Mouse (Mus musculus) forebrain, embryonic 15.5 days (tissue): ENCODE data around the gene Gabrg3. TPM values are rescaled to one million over a fixed set of nuclear protein-coding genes. Genes with fewer than 3 reads are reported as not detected.

Experiments
- ATAC-seq: fragments of 200-750 bp; cut with Nextera tagmentation; replicated peaks from 2 replicates; pipeline ENCODE4 v1.8.0; 2017; ENCODE audit warnings: mild to moderate bottlenecking, moderate TSS enrichment, moderate library complexity
- H3K27ac ChIP-seq: fragments of 300-500 bp; sonication (generic); replicated peaks from 2 replicates; pipeline ENCODE4 v1.5.1; 2015; ENCODE audit warnings: mild to moderate bottlenecking, inconsistent platforms
- H3K27me3 ChIP-seq: fragments of 300-500 bp; sonication (generic); 2 replicates; pipeline ENCODE4 v1.6.1; 2015; ENCODE audit warnings: inconsistent platforms
- H3K36me3 ChIP-seq: fragments of 300-500 bp; sonication (generic); 2 replicates; pipeline ENCODE4 v1.6.1; 2015; ENCODE audit warnings: mild to moderate bottlenecking, inconsistent platforms
- H3K4me1 ChIP-seq: fragments of 300-500 bp; sonication (generic); 2 replicates; pipeline ENCODE4 v1.6.1; 2015; ENCODE audit warnings: inconsistent platforms
- H3K4me2 ChIP-seq: fragments of 300-500 bp; sonication (generic); replicated peaks from 2 replicates; pipeline ENCODE4 v1.6.1; 2015; ENCODE audit warnings: mild to moderate bottlenecking, inconsistent platforms
- H3K4me3 ChIP-seq: fragments of 300-500 bp; sonication (generic); 2 replicates; pipeline ENCODE4 v1.5.1; 2015; ENCODE audit warnings: mild to moderate bottlenecking, inconsistent platforms
- H3K9ac ChIP-seq: fragments of 300-500 bp; sonication (generic); replicated peaks from 2 replicates; pipeline ENCODE4 v1.6.1; 2015; ENCODE audit warnings: mild to moderate bottlenecking, inconsistent platforms
- H3K9me3 ChIP-seq: fragments of 300-500 bp; sonication (generic); 2 replicates; pipeline ENCODE4 v1.6.1; 2016; ENCODE audit warnings: inconsistent platforms
- WGBS: fragments of 180-500 bp; shearing (Covaris S2); methylation state at CpG from one replicate; pipeline ENCODE4 v1.1.7; 2015; ENCODE audit warnings: mixed read lengths; 5-methylcytosine and 5-hydroxymethylcytosine counted together
- polyA plus RNA-seq: library from polyadenylated mRNA; unstranded; fragments of >200 nt; fragmentation: Nextera tagmentation; extraction: Ambion mirVana; gene quantifications from 2 replicates; pipeline ENCODE4 v1.2.1, GENCODE M21; 2015

Gene Gabrg3
- polyA plus RNA-seq, 1 experiment from 2014 or later = 4.7 TPM

GRCm38 (mm10) chr7:57000585-57001261 is 386.3 kb downstream of the Gabrg3 start:
- Histone ChIP-seq H3K9ac (no peak overlapping the region), H3K27me3 (no peaks in the 10 kb centered on the region), H3K27ac (no peak overlapping the region), H3K4me1 (no peaks in the 10 kb centered on the region), H3K4me2 (no peak overlapping the region), H3K4me3 (no peak overlapping the region), H3K9me3 (no peaks in the 10 kb centered on the region), H3K36me3 (no peaks in the 10 kb centered on the region)
- no peak for ATAC-seq
- 88% methylated on average over 3 of the region's 3 CpGs for WGBS

- ATAC-seq = no peak
- H3K27me3 ChIP-seq = no peaks in the 10 kb centered on the region
- no peak overlapping the region for H3K4me3 ChIP-seq
- no peak overlapping the region for H3K4me2 ChIP-seq
- no peaks in the 10 kb centered on the region for H3K4me1 ChIP-seq
- no peak overlapping the region for H3K9ac ChIP-seq
- WGBS = 95% methylated on average over 2 of the region's 2 CpGs
- H3K9me3 ChIP-seq = no peaks in the 10 kb centered on the region
- no peak overlapping the region for H3K27ac ChIP-seq
- no peaks in the 10 kb centered on the region for H3K36me3 ChIP-seq
Measured at GRCm38 (mm10) chr7:56997713-56998624, 389.0 kb downstream of the Gabrg3 start.

GRCm38 (mm10) chr7:56946398-56946797 is 440.6 kb downstream of the Gabrg3 start:
- 0 out of 2 replicates have a peak, but pooled peaks have one; percentile 68 for ATAC-seq
- WGBS = 80% methylated on average over 2 of the region's 2 CpGs
- no peak overlapping the region for H3K4me2 ChIP-seq

GRCm38 (mm10) chr7:56941606-56942005 is 445.4 kb downstream of the Gabrg3 start:
- Histone ChIP-seq H3K36me3 (no peaks in the 10 kb centered on the region), H3K27ac (no peak overlapping the region), H3K9me3 (no peaks in the 10 kb centered on the region), H3K4me3 (no peak overlapping the region), H3K4me1 (no peaks in the 10 kb centered on the region), H3K9ac (no peak overlapping the region), H3K27me3 (no peaks in the 10 kb centered on the region), H3K4me2 (no peak overlapping the region)
- WGBS = 87% methylated on average over 2 of the region's 2 CpGs
- no peak for ATAC-seq

More at GRCm38 (mm10) chr7:56946398-56946797, 440.6 kb downstream of the Gabrg3 start:
- Histone ChIP-seq H3K9me3 (no peaks in the 10 kb centered on the region), H3K36me3 (no peaks in the 10 kb centered on the region), H3K4me1 (no peaks in the 10 kb centered on the region), H3K4me3 (no peak overlapping the region), H3K9ac (no peak overlapping the region), H3K27me3 (no peaks in the 10 kb centered on the region), H3K27ac (no peak overlapping the region)

DNA sequence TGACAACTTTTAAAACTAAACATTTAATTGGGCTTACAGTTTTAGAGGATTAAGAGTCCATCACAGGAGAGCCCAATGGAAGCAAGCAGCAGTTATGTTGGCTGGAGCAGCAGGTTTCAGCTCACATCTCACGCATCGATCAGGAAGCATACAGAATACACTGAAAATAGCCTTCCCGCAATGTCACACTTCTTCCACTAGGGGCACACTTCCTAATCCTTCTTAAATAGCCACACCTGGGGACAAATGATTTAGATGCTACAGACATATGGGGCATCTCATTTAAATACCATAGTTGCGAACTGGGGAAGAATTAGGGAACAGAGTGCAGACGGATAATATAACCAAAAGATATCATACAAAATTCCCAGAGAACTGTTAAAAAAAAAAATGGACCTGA is 449.0 kb downstream of the Gabrg3 start:
- WGBS = 82% methylated on average over 5 of the region's 5 CpGs
- H3K36me3 ChIP-seq = no peaks in the 10 kb centered on the region
- no peaks in the 10 kb centered on the region for H3K27me3 ChIP-seq
- H3K9ac ChIP-seq = no peak overlapping the region
- H3K4me1 ChIP-seq = no peaks in the 10 kb centered on the region
- no peak for ATAC-seq
- H3K4me2 ChIP-seq = no peak overlapping the region
- H3K9me3 ChIP-seq = no peaks in the 10 kb centered on the region
- H3K4me3 ChIP-seq = no peak overlapping the region
- no peak overlapping the region for H3K27ac ChIP-seq

DNA sequence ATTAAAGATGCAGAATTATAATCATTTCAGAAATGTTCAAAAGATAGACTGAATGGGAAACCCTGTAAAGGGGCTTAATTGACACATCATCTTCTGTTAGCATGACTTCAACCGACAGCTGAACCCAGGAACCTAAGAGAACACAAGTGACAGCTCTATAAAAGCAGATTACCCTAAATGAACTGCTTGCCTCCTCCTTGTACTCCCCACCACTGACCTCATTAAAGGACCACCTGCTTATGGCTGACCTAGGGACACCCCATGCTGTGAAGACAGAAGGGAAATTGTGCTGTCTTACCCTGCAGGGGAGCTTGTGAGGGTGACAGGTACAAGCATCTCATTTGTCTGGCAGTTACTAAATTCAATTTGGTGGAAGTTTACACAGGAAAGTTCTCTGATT is 467.5 kb downstream of the Gabrg3 start:
- Histone ChIP-seq H3K27me3 (no peaks in the 10 kb centered on the region), H3K4me1 (no peaks in the 10 kb centered on the region), H3K27ac (no peak overlapping the region), H3K4me2 (no peak overlapping the region), H3K36me3 (no peaks in the 10 kb centered on the region), H3K4me3 (no peak overlapping the region), H3K9ac (no peak overlapping the region), H3K9me3 (no peaks in the 10 kb centered on the region)
- 39% methylated on average over 1 of the region's 1 CpGs for WGBS
- no peak for ATAC-seq

DNA sequence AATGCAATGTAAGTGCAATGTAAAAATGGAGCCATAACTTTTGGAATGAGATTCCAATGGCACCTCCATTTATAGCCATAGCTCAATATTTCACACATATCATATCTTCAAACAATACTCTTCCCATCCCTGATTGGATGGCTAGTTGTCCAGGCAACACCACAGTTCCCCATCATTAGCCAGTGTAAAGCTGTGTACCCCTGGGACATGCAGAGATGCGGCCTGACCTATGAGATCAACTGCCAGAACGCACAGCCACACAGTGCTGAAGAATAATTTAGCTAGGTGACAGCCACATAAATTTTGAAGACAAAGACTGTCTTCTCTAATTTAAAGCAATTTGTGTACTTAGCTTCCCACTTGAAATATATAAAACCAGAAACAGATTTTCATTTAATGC is 472.1 kb downstream of the Gabrg3 start:
- Histone ChIP-seq H3K4me3 (no peak overlapping the region), H3K36me3 (no peaks in the 10 kb centered on the region), H3K9me3 (no peaks in the 10 kb centered on the region), H3K4me1 (no peaks in the 10 kb centered on the region), H3K27ac (no peak overlapping the region), H3K9ac (no peak overlapping the region), H3K4me2 (no peak overlapping the region), H3K27me3 (no peaks in the 10 kb centered on the region)
- WGBS = 86% methylated on average over 2 of the region's 2 CpGs
- ATAC-seq = no peak

DNA sequence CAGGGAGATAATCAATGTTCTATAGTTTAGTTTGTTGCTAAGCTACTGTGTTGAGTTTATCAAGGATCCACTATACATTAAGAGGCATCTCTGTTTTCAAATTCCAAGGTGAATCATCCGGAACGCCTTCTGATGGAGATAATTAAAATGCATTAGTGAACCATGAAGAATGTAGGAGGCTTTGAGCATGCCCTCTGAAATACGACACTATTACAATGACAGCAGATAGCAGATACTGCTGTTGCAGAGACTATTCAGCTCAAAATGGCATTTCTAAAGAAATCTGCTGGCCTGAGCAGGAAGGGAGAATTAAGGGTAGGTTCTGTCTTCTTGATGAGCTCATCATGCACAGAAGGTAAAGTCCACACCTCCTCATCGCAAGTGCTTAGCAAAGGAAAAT is 487.2 kb downstream of the Gabrg3 start:
- H3K36me3 ChIP-seq = no peaks in the 10 kb centered on the region
- H3K27ac ChIP-seq = no peak overlapping the region
- no peak for ATAC-seq
- WGBS = 59% methylated on average over 4 of the region's 4 CpGs
- H3K4me3 ChIP-seq = no peak overlapping the region
- no peaks in the 10 kb centered on the region for H3K27me3 ChIP-seq
- no peaks in the 10 kb centered on the region for H3K9me3 ChIP-seq
- no peak overlapping the region for H3K4me2 ChIP-seq
- no peak overlapping the region for H3K9ac ChIP-seq
- no peaks in the 10 kb centered on the region for H3K4me1 ChIP-seq

DNA sequence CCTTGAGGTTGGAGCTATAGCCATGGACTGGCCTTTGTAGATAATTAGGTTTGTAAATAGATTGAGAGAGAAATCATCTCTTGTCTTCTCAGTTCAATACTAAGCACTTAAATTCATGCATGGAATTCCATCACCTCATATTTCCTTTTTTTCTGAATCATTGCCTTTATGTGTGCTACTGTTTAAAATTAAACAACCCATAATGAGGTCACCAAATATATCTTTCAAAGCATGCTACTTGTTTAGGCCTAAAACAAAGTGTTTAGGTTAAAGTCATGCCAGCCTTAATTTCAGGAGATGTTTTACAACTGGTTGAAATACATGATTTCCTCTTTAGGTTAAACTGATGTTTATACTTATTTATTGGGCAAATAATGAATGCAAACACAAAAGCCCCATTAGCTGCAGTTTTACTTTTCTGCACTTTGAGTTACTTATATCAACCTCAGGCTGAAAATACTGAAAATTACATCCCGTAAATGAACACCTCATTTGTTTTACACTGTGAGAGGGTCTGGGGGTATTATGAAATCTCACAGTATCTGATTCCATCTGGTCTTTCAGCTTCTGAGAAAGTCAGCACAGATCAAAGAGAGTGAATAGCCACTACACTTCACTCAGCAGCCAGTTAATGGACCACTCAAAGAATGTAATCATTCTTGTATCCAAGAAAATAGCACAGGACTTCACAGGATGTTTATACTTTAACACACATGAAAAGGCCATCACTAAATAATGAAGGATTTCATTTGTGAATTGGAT is 519.5 kb downstream of the Gabrg3 start:
- H3K27ac ChIP-seq = no peak overlapping the region
- no peak overlapping the region for H3K9ac ChIP-seq
- no peak for ATAC-seq
- no peaks in the 10 kb centered on the region for H3K36me3 ChIP-seq
- H3K4me1 ChIP-seq = no peaks in the 10 kb centered on the region
- WGBS = 84% methylated on average over 1 of the region's 1 CpGs
- H3K27me3 ChIP-seq = no peaks in the 10 kb centered on the region
- no peaks in the 10 kb centered on the region for H3K9me3 ChIP-seq
- H3K4me2 ChIP-seq = no peak overlapping the region
- H3K4me3 ChIP-seq = no peak overlapping the region

GRCm38 (mm10) chr7:56843565-56843964 is 543.4 kb downstream of the Gabrg3 start:
- no peak for ATAC-seq
- WGBS = 92% methylated on average over 5 of the region's 5 CpGs
- no peak overlapping the region for H3K9ac ChIP-seq
- H3K4me3 ChIP-seq = no peak overlapping the region
- no peaks in the 10 kb centered on the region for H3K36me3 ChIP-seq
- no peaks in the 10 kb centered on the region for H3K27me3 ChIP-seq
- no peaks in the 10 kb centered on the region for H3K9me3 ChIP-seq
- H3K4me2 ChIP-seq = no peak overlapping the region
- H3K4me1 ChIP-seq = no peaks in the 10 kb centered on the region
- H3K27ac ChIP-seq = no peak overlapping the region

- Histone ChIP-seq H3K9ac (no peak overlapping the region), H3K9me3 (no peaks in the 10 kb centered on the region), H3K36me3 (no peaks in the 10 kb centered on the region), H3K4me1 (no peaks in the 10 kb centered on the region), H3K4me2 (no peak overlapping the region), H3K27ac (no peak overlapping the region), H3K27me3 (no peaks in the 10 kb centered on the region), H3K4me3 (no peak overlapping the region)
- ATAC-seq = no peak
- 88% methylated on average over 6 of the region's 6 CpGs for WGBS
Measured at GRCm38 (mm10) chr7:56825446-56825845, 561.5 kb downstream of the Gabrg3 start.

DNA sequence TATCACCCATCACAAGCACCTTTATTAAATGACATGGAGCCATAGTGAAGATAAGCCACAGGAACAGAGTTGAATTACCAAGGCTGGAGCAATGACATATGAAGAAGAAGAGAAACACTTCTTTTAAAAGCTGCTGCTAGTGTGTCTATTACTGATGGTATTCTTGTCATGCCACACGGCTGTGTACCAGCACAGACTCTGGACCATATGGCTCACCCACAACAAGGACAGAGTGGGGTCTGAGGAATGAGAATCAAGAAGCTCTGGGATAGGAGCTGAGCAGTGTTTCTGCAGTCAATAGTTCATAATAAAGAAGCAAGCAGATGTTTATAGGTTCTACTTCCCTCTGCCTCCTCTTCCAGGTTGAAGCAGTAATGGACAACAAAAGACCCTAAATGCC is 585.1 kb downstream of the Gabrg3 start:
- Histone ChIP-seq H3K27me3 (no peaks in the 10 kb centered on the region), H3K9ac (no peak overlapping the region), H3K36me3 (no peaks in the 10 kb centered on the region), H3K9me3 (no peaks in the 10 kb centered on the region), H3K27ac (no peak overlapping the region), H3K4me2 (no peak overlapping the region), H3K4me3 (no peak overlapping the region), H3K4me1 (no peaks in the 10 kb centered on the region)
- ATAC-seq = no peak
- WGBS = 82% methylated on average over 1 of the region's 1 CpGs
